Mouse (Mus musculus) midbrain, embryonic 13.5 days (tissue): ENCODE data around the gene Ngef. TPM values are rescaled to one million over a fixed set of nuclear protein-coding genes. Genes with fewer than 3 reads are reported as not detected.
"Not testable (repeated sequence)": the region's sequence is repeated elsewhere in the genome, so short reads cannot be mapped to it uniquely, and the experiment has no call there.

Source experiments
- ATAC-seq: fragments of 200-750 bp; cut with Nextera tagmentation; 2 replicates; pipeline ENCODE4 v1.8.0; 2017; ENCODE audit warnings: mild to moderate bottlenecking, moderate TSS enrichment, moderate library complexity
- H3K27ac ChIP-seq: fragments of 300-500 bp; sonication (generic); 2 replicates; pipeline ENCODE4 v1.5.1; 2015; ENCODE audit warnings: inconsistent platforms, mild to moderate bottlenecking, moderate library complexity
- H3K27me3 ChIP-seq: fragments of 300-500 bp; sonication (generic); 2 replicates; pipeline ENCODE4 v1.6.1; 2015; ENCODE audit warnings: mild to moderate bottlenecking, inconsistent platforms
- H3K36me3 ChIP-seq: fragments of 300-500 bp; sonication (generic); 2 replicates; pipeline ENCODE4 v1.6.1; 2015; ENCODE audit warnings: mild to moderate bottlenecking, inconsistent platforms
- H3K4me1 ChIP-seq: fragments of 300-500 bp; sonication (generic); replicated peaks from 2 replicates; pipeline ENCODE4 v1.6.1; 2015; ENCODE audit warnings: inconsistent platforms
- H3K4me2 ChIP-seq: fragments of 300-500 bp; sonication (generic); replicated peaks from 2 replicates; pipeline ENCODE4 v1.6.1; 2015; ENCODE audit warnings: moderate library complexity, mild to moderate bottlenecking, inconsistent platforms
- H3K4me3 ChIP-seq: fragments of 300-500 bp; sonication (generic); replicated peaks from 2 replicates; pipeline ENCODE4 v1.5.1; 2015; ENCODE audit warnings: mild to moderate bottlenecking, inconsistent platforms
- H3K9ac ChIP-seq: fragments of 300-500 bp; sonication (generic); replicated peaks from 2 replicates; pipeline ENCODE4 v1.6.1; 2015; ENCODE audit warnings: mild to moderate bottlenecking, inconsistent platforms
- H3K9me3 ChIP-seq: fragments of 300-500 bp; sonication (generic); 2 replicates; pipeline ENCODE4 v1.6.1; 2016; ENCODE audit warnings: mild to moderate bottlenecking, inconsistent platforms
- WGBS: fragments of 180-500 bp; shearing (Covaris S2); methylation state at CpG from one replicate; pipeline ENCODE4 v1.1.7; 2015; 5-methylcytosine and 5-hydroxymethylcytosine counted together
- polyA plus RNA-seq: library from polyadenylated mRNA; unstranded; fragments of >200 nt; fragmentation: Nextera tagmentation; extraction: Ambion mirVana; gene quantifications from 2 replicates; pipeline ENCODE4 v1.2.1, GENCODE M21; 2015

Ngef gene
- polyA plus RNA-seq, 1 experiment from 2014 or later, result 9.6 TPM

GRCm38 (mm10) chr1:87508591-87509560, 64.8 kb downstream of the Ngef start:
- Histone ChIP-seq H3K36me3 (no peaks in the 10 kb centered on the region), H3K4me1 (peaks cover 13% of the 10 kb centered on the region), H3K9me3 (no peaks in the 10 kb centered on the region), H3K27ac (no peak overlapping the region), H3K4me3 (peak overlapping the region; percentile 75), H3K27me3 (peaks cover 39% of the 10 kb centered on the region), H3K9ac (peak overlapping the region; percentile 80; the same call in 1 of the 2 replicates), H3K4me2 (peak overlapping the region; percentile 98)
- no peak for ATAC-seq
- WGBS, result 22% methylated on average over 26 of the region's 26 CpGs

- H3K36me3 ChIP-seq, result no peaks in the 10 kb centered on the region
- no peak overlapping the region for H3K9ac ChIP-seq
- H3K4me2 ChIP-seq, result no peak overlapping the region
- WGBS, result 61% methylated on average over 6 of the region's 6 CpGs
- ATAC-seq, result no peak
- no peaks in the 10 kb centered on the region for H3K9me3 ChIP-seq
- H3K4me1 ChIP-seq, result peaks cover 13% of the 10 kb centered on the region
- no peak overlapping the region for H3K4me3 ChIP-seq
- H3K27ac ChIP-seq, result no peak overlapping the region
- peaks cover 39% of the 10 kb centered on the region for H3K27me3 ChIP-seq
Measured at GRCm38 (mm10) chr1:87507857-87508256, 65.8 kb downstream of the Ngef start.

- Histone ChIP-seq H3K27ac (no peak overlapping the region), H3K4me2 (no peak overlapping the region), H3K9ac (no peak overlapping the region), H3K4me3 (no peak overlapping the region), H3K4me1 (peaks cover 10% of the 10 kb centered on the region), H3K27me3 (peaks cover 24% of the 10 kb centered on the region), H3K36me3 (no peaks in the 10 kb centered on the region), H3K9me3 (no peaks in the 10 kb centered on the region)
- WGBS, result 90% methylated on average over 4 of the region's 4 CpGs
- no peak for ATAC-seq
Measured at GRCm38 (mm10) chr1:87505524-87505923, 68.1 kb downstream of the Ngef start.

GRCm38 (mm10) chr1:87493542-87493941, 80.1 kb downstream of the Ngef start:
- 73% methylated on average over 4 of the region's 4 CpGs for WGBS
- no peaks in the 10 kb centered on the region for H3K36me3 ChIP-seq
- ATAC-seq, result no peak

GRCm38 (mm10) chr1:87492285-87492684, 81.4 kb downstream of the Ngef start:
- H3K4me1 ChIP-seq, result no peaks in the 10 kb centered on the region
- no peaks in the 10 kb centered on the region for H3K36me3 ChIP-seq
- WGBS, result 91% methylated on average over 3 of the region's 3 CpGs
- no peaks in the 10 kb centered on the region for H3K27me3 ChIP-seq
- no peak for ATAC-seq
- H3K9ac ChIP-seq, result no peak overlapping the region
- no peaks in the 10 kb centered on the region for H3K9me3 ChIP-seq
- H3K4me2 ChIP-seq, result no peak overlapping the region
- no peak overlapping the region for H3K27ac ChIP-seq
- no peak overlapping the region for H3K4me3 ChIP-seq

More at GRCm38 (mm10) chr1:87493542-87493941, 80.1 kb downstream of the Ngef start:
- H3K27me3 ChIP-seq, result no peaks in the 10 kb centered on the region
- H3K4me2 ChIP-seq, result no peak overlapping the region
- no peak overlapping the region for H3K9ac ChIP-seq
- H3K4me1 ChIP-seq, result no peaks in the 10 kb centered on the region
- no peak overlapping the region for H3K27ac ChIP-seq
- no peak overlapping the region for H3K4me3 ChIP-seq
- no peaks in the 10 kb centered on the region for H3K9me3 ChIP-seq

GRCm38 (mm10) chr1:87486386-87486785, 87.3 kb downstream of the Ngef start:
- Histone ChIP-seq H3K4me2 (no peak overlapping the region), H3K9me3 (no peaks in the 10 kb centered on the region), H3K36me3 (no peaks in the 10 kb centered on the region), H3K9ac (no peak overlapping the region), H3K4me3 (no peak overlapping the region), H3K27me3 (no peaks in the 10 kb centered on the region), H3K27ac (no peak overlapping the region), H3K4me1 (no peaks in the 10 kb centered on the region)
- ATAC-seq, result no peak
- 82% methylated on average over 6 of the region's 6 CpGs for WGBS

- Histone ChIP-seq H3K4me1 (no peaks in the 10 kb centered on the region), H3K4me2 (no peak overlapping the region), H3K9ac (no peak overlapping the region), H3K4me3 (no peak overlapping the region), H3K27ac (no peak overlapping the region), H3K27me3 (peaks cover 1% of the 10 kb centered on the region; the same call in 1 of the 2 replicates), H3K36me3 (no peaks in the 10 kb centered on the region), H3K9me3 (no peaks in the 10 kb centered on the region)
- ATAC-seq, result no peak
- WGBS, result 88% methylated on average over 4 of the region's 4 CpGs
Measured at GRCm38 (mm10) chr1:87482546-87482945, 91.1 kb downstream of the Ngef start.

- peak overlapping the region; percentile 79 for H3K4me2 ChIP-seq
- no peaks in the 10 kb centered on the region for H3K36me3 ChIP-seq
- peaks cover 11% of the 10 kb centered on the region for H3K4me1 ChIP-seq
- peaks cover 31% of the 10 kb centered on the region for H3K27me3 ChIP-seq
- H3K9ac ChIP-seq, result peak overlapping the region; percentile 48; the same call in 1 of the 2 replicates
- H3K4me3 ChIP-seq, result peak overlapping the region; percentile 41
- no peaks in the 10 kb centered on the region for H3K9me3 ChIP-seq
- H3K27ac ChIP-seq, result no peak overlapping the region
- ATAC-seq, result peak; percentile 61
- 2% methylated on average over 41 of the region's 42 CpGs for WGBS
Measured at GRCm38 (mm10) chr1:87475076-87475895, 98.4 kb downstream of the Ngef start.

GRCm38 (mm10) chr1:87472576-87472975, 101.1 kb downstream of the Ngef start:
- Histone ChIP-seq H3K9ac (no peak overlapping the region), H3K27me3 (peaks cover 30% of the 10 kb centered on the region), H3K4me1 (peaks cover 11% of the 10 kb centered on the region), H3K27ac (no peak overlapping the region), H3K9me3 (no peaks in the 10 kb centered on the region), H3K36me3 (no peaks in the 10 kb centered on the region), H3K4me2 (no peak overlapping the region), H3K4me3 (no peak overlapping the region)
- 83% methylated on average over 7 of the region's 7 CpGs for whole genome bisulfite sequencing
- no peak for ATAC-seq

- Histone ChIP-seq H3K4me1 (peaks cover 11% of the 10 kb centered on the region), H3K36me3 (no peaks in the 10 kb centered on the region), H3K4me2 (no peak overlapping the region), H3K9ac (no peak overlapping the region), H3K9me3 (no peaks in the 10 kb centered on the region), H3K27ac (no peak overlapping the region), H3K4me3 (no peak overlapping the region), H3K27me3 (peaks cover 24% of the 10 kb centered on the region)
- 90% methylated on average over 7 of the region's 7 CpGs for WGBS
- ATAC-seq, result no peak
Measured at GRCm38 (mm10) chr1:87471914-87472313, 101.8 kb downstream of the Ngef start.

GRCm38 (mm10) chr1:87469971-87470370, 103.7 kb downstream of the Ngef start, which contains the start of gene Snorc:
TSS of gene Snorc (plus strand) at chr1:87470271.
- not testable (repeated sequence) for H3K4me2 ChIP-seq, H3K9me3 ChIP-seq, H3K4me1 ChIP-seq, H3K27ac ChIP-seq, H3K27me3 ChIP-seq, H3K4me3 ChIP-seq, H3K9ac ChIP-seq, ATAC-seq, H3K36me3 ChIP-seq
- 32% methylated on average over 7 of the region's 10 CpGs for WGBS

- H3K36me3 ChIP-seq, result no peaks in the 10 kb centered on the region
- no peak for ATAC-seq
- no peaks in the 10 kb centered on the region for H3K9me3 ChIP-seq
- H3K4me1 ChIP-seq, result no peaks in the 10 kb centered on the region
- no peaks in the 10 kb centered on the region for H3K27me3 ChIP-seq
- H3K4me3 ChIP-seq, result no peak overlapping the region
- no peak overlapping the region for H3K9ac ChIP-seq
- no peak overlapping the region for H3K4me2 ChIP-seq
- WGBS, result 82% methylated on average over 6 of the region's 6 CpGs
- no peak overlapping the region for H3K27ac ChIP-seq
Measured at GRCm38 (mm10) chr1:87468321-87468720, 105.3 kb downstream of the Ngef start.
